Mouse (Mus musculus): ENCODE data around the gene Bpgm. TPM values are rescaled to one million over a fixed set of nuclear protein-coding genes. Genes with fewer than 3 reads are reported as not detected.

The Bpgm gene
- polyA plus RNA-seq, 1 experiment from 2014 or later = 60.6 TPM

DNA sequence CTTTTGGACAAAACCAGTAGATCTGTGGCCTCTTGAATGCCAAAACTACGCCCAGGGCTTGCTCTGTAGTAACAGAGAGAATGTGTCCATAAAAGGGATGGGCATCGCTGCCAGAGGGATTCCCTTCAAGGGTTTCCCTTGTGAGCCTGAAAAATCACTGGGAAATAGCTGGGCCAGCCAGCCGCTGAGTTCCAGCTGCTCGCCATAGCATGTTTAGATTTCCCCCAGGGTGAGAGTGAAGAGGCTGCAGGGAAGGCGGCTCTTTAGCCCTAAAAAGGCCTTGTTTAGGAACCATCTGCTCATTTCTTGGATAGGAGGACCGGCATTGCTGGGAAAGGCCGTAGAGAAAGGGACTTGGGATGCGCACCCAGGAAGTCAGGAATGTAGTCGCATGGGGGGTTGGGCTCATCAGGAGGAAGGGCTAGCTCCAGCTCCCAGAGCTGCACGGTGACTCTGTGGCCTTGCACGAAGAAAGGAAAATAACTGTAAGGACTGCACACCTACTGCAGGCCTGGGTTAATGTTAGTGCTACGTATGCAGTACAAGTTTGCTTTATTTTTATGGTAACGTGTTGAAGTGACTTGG, 72.5 kb downstream of the Bpgm start:
- Histone ChIP-seq H3K4me2 (replicated peaks; ENCODE audit: low read depth, low read length) (no peak overlapping the region), H3K4me3 (ENCODE audit: low read depth, low read length) (no peak overlapping the region), H3K9ac (ENCODE audit: low read depth, low read length) (no peak overlapping the region), H3K4me1 (replicated peaks; ENCODE audit: control insufficient read depth, insufficient read depth, low read length) (no peaks in the 10 kb centered on the region), H3K36me3 (ENCODE audit: control insufficient read depth, insufficient read depth, low read length) (no peaks in the 10 kb centered on the region), H3K9me3 (ENCODE audit: control insufficient read depth, low read length) (no peaks in the 10 kb centered on the region), H3K27me3 (ENCODE audit: control insufficient read depth, insufficient read depth, low read length) (no peaks in the 10 kb centered on the region), H3K27ac (ENCODE audit: low read depth, low read length) (no peak overlapping the region; the same call in 1 of the 2 replicates)
- ATAC-seq (ENCODE audit: low FRiP score) (no peak), DNase-seq (ENCODE audit: low spot score) (peak; percentile 8)
- WGBS = 61% methylated on average over 13 of the region's 13 CpGs

DNA sequence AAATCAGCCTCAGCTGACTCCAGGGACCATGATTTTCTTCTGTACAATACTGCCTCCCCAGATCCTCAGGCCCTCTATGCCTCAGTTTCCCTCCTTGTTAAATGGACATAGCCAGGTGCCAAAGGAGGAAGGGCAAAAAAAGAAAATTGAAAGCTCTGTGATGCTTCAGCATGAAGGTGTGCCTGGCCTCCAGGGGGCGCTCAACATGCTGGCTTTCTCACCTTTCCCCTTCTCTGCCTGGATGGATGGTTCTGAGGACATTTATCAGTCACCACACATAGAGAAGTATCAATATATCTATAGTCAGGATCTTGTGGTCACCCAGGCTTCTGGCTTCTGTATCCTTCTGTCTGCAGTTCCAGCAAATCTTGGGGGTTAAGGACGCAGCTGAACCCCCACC, 73.0 kb downstream of the Bpgm start:
- Histone ChIP-seq H3K36me3 (ENCODE audit: control insufficient read depth, insufficient read depth, low read length) (no peaks in the 10 kb centered on the region), H3K27me3 (ENCODE audit: control insufficient read depth, insufficient read depth, low read length) (no peaks in the 10 kb centered on the region), H3K4me2 (replicated peaks; ENCODE audit: low read depth, low read length) (no peak overlapping the region), H3K4me1 (replicated peaks; ENCODE audit: control insufficient read depth, insufficient read depth, low read length) (no peaks in the 10 kb centered on the region), H3K27ac (ENCODE audit: low read depth, low read length) (no peak overlapping the region), H3K9ac (ENCODE audit: low read depth, low read length) (no peak overlapping the region), H3K9me3 (ENCODE audit: control insufficient read depth, low read length) (no peaks in the 10 kb centered on the region), H3K4me3 (ENCODE audit: low read depth, low read length) (no peak overlapping the region)
- WGBS = 42% methylated on average over 2 of the region's 2 CpGs
- ATAC-seq (ENCODE audit: low FRiP score) (no peak), DNase-seq (ENCODE audit: low spot score) (peak; percentile 71)

DNA sequence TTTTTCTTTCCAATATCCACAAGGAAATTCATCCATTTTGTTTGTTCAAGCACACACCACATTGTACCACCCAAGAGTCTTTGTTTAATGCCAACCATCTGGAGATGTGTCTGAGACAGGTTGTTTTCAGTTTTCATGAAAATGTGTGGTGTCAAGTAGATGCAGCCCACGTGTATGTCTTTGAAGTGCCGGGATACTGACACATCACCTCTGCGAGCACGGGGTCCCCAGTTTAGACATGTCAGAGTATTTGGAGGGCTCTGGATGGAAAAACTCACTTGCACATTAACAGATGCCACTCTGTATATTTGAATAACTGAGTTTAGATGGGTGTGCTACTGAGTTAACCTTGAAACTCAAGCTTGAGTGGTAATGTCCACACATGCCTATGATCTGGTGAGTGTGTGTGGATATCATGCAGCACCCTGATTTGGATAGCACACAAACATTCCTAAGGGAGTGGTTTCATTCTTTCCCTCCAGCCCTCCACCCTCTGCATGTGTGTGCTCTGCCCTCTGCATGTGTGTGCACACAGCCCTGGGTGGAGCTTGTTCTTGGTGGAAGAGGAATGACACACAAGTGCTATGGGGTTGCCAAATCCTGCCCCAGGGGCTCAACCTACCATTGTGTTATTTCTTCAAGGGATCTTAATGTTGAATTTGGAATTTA, 76.6 kb downstream of the Bpgm start:
- H3K27me3 ChIP-seq (ENCODE audit: control insufficient read depth, insufficient read depth, low read length) = no peaks in the 10 kb centered on the region
- H3K4me2 ChIP-seq (replicated peaks; ENCODE audit: low read depth, low read length) = no peak overlapping the region
- no peaks in the 10 kb centered on the region for H3K36me3 ChIP-seq (ENCODE audit: control insufficient read depth, insufficient read depth, low read length)
- no peaks in the 10 kb centered on the region for H3K4me1 ChIP-seq (replicated peaks; ENCODE audit: control insufficient read depth, insufficient read depth, low read length)
- DNase-seq (ENCODE audit: low spot score) (no peak), ATAC-seq (ENCODE audit: low FRiP score) (no peak)
- no peak overlapping the region for H3K9ac ChIP-seq (ENCODE audit: low read depth, low read length)
- H3K4me3 ChIP-seq (ENCODE audit: low read depth, low read length) = no peak overlapping the region
- no peaks in the 10 kb centered on the region for H3K9me3 ChIP-seq (ENCODE audit: control insufficient read depth, low read length)
- 80% methylated on average over 4 of the region's 4 CpGs for WGBS
- no peak overlapping the region for H3K27ac ChIP-seq (ENCODE audit: low read depth, low read length)

DNA sequence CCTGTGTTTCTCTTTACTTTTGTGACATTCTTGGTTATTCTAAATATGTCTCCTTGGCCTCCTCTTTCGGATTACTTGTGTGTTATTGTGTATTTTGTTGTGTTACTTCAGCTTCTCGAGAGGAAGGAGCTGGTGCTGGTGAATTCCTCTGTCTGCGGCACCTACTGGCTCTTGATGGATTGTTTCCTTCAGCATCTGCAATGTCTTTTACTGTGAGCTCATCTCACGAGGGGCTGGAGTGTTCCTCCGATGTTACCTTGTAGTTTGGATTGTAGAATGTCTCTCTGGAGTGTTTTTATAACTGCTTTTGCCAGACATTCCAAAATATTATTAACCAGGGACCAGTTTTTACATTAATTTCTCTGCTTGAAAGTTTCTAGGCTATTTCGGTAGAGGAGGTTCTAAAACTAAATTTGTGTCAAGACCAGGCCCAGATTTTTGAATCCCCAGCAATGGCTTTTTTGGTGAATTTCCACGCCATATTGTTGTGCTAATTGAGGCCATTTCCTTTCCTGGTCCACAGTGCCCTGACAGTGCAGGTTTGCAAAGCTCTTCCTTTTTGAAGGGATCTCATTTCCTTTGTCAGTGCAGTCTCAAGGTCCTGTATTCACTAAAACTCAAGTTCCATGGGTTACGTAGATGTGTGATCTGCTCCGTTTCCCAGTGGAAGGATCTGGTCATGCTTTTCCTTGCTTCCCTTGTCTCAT, 78.4 kb downstream of the Bpgm start:
- Histone ChIP-seq H3K4me2 (replicated peaks; ENCODE audit: low read depth, low read length) (no peak overlapping the region), H3K9me3 (ENCODE audit: control insufficient read depth, low read length) (no peaks in the 10 kb centered on the region), H3K4me1 (replicated peaks; ENCODE audit: control insufficient read depth, insufficient read depth, low read length) (no peaks in the 10 kb centered on the region), H3K27me3 (ENCODE audit: control insufficient read depth, insufficient read depth, low read length) (no peaks in the 10 kb centered on the region), H3K9ac (ENCODE audit: low read depth, low read length) (no peak overlapping the region), H3K4me3 (ENCODE audit: low read depth, low read length) (no peak overlapping the region), H3K27ac (ENCODE audit: low read depth, low read length) (no peak overlapping the region), H3K36me3 (ENCODE audit: control insufficient read depth, insufficient read depth, low read length) (no peaks in the 10 kb centered on the region)
- 74% methylated on average over 9 of the region's 9 CpGs for WGBS
- no peak for ATAC-seq (ENCODE audit: low FRiP score)
- DNase-seq (ENCODE audit: low spot score) = no peak

Other genes starting within 250 kb of the Bpgm start
- 217 and 249 TPM in 2 replicates for gene Akr1b3, start 158.7 kb upstream of the Bpgm start, polyA plus RNA-seq (2014; fragmentation: Nextera tagmentation; extraction: Ambion mirVana)
- gene Akr1b8, start 122.1 kb upstream of the Bpgm start, polyA plus RNA-seq (2014; fragmentation: Nextera tagmentation; extraction: Ambion mirVana) = 31.8 and 33.0 TPM in 2 replicates
- gene Akr1b10, start 92.0 kb upstream of the Bpgm start, polyA plus RNA-seq (2014; fragmentation: Nextera tagmentation; extraction: Ambion mirVana) = 14.8 and 18.5 TPM in 2 replicates
- gene Akr1b7, start 63.9 kb upstream of the Bpgm start, polyA plus RNA-seq (2014; fragmentation: Nextera tagmentation; extraction: Ambion mirVana) = not detected in 2 replicates
- gene Cald1, start 122.3 kb downstream of the Bpgm start, polyA plus RNA-seq (2014; fragmentation: Nextera tagmentation; extraction: Ambion mirVana) = 140 and 171 TPM in 2 replicates